Mouse (Mus musculus) forebrain, embryonic 13.5 days (tissue): ENCODE data around the gene B2m. TPM values are rescaled to one million over a fixed set of nuclear protein-coding genes. Genes with fewer than 3 reads are reported as not detected.

Experiments
- ATAC-seq: fragments of 200-750 bp; cut with Nextera tagmentation; 2 replicates; pipeline ENCODE4 v1.8.0; 2017
- H3K27ac ChIP-seq: fragments of 300-500 bp; sonication (generic); 2 replicates; pipeline ENCODE4 v1.5.1; 2015; ENCODE audit warnings: inconsistent platforms, mild to moderate bottlenecking, moderate library complexity
- H3K27me3 ChIP-seq: fragments of 300-500 bp; sonication (generic); 2 replicates; pipeline ENCODE4 v1.6.1; 2015; ENCODE audit warnings: mild to moderate bottlenecking, inconsistent platforms
- H3K36me3 ChIP-seq: fragments of 300-500 bp; sonication (generic); 2 replicates; pipeline ENCODE4 v1.6.1; 2015; ENCODE audit warnings: mild to moderate bottlenecking, inconsistent platforms; ENCODE audit not compliant: poor library complexity, severe bottlenecking
- H3K4me1 ChIP-seq: fragments of 300-500 bp; sonication (generic); 2 replicates; pipeline ENCODE4 v1.6.1; 2015; ENCODE audit warnings: inconsistent platforms
- H3K4me2 ChIP-seq: fragments of 300-500 bp; sonication (generic); 2 replicates; pipeline ENCODE4 v1.6.1; 2015; ENCODE audit warnings: inconsistent platforms, mild to moderate bottlenecking, moderate library complexity
- H3K4me3 ChIP-seq: fragments of 300-500 bp; sonication (generic); 2 replicates; pipeline ENCODE4 v1.5.1; 2015; ENCODE audit warnings: mild to moderate bottlenecking, inconsistent platforms
- H3K9ac ChIP-seq: fragments of 300-500 bp; sonication (generic); 2 replicates; pipeline ENCODE4 v1.6.1; 2015; ENCODE audit warnings: mild to moderate bottlenecking, inconsistent platforms
- H3K9me3 ChIP-seq: fragments of 300-500 bp; sonication (generic); replicated peaks from 2 replicates; pipeline ENCODE4 v1.6.1; 2016; ENCODE audit warnings: inconsistent platforms
- WGBS: fragments of 180-500 bp; shearing (Covaris S2); methylation state at CpG from one replicate; pipeline ENCODE4 v1.1.7; 2015; 5-methylcytosine and 5-hydroxymethylcytosine counted together
- polyA plus RNA-seq: library from polyadenylated mRNA; unstranded; fragments of >200 nt; fragmentation: Nextera tagmentation; extraction: Ambion mirVana; gene quantifications from 2 replicates; pipeline ENCODE4 v1.2.1, GENCODE M21; 2015

The B2m gene
- polyA plus RNA-seq, 1 experiment from 2014 or later: 70.8 TPM

DNA sequence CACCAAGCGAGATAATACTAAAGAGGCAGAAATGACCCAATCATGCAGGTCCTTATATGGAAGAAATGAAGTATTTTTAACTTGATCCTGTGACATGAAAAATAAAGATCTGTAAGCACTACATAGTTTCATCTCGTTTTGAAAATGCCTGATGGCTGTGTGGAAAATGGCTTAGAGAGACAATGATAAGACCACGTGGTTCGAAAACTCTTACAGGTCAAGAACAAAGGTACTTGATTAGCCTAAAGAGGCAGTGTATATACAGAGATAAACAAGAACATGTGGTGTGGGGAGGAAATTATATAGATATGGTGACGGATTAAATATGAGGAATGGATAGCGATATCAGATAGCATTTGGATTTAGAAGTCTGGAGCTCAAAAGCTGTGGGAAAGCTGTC, 23.8 kb downstream of the B2m start:
- Histone ChIP-seq H3K9ac (no peak overlapping the region), H3K4me1 (no peaks in the 10 kb centered on the region), H3K27ac (no peak overlapping the region), H3K36me3 (no peaks in the 10 kb centered on the region), H3K27me3 (no peaks in the 10 kb centered on the region), H3K4me2 (no peak overlapping the region), H3K4me3 (no peak overlapping the region), H3K9me3 (no peaks in the 10 kb centered on the region)
- 89% methylated on average over 6 of the region's 6 CpGs for WGBS
- ATAC-seq: no peak

DNA sequence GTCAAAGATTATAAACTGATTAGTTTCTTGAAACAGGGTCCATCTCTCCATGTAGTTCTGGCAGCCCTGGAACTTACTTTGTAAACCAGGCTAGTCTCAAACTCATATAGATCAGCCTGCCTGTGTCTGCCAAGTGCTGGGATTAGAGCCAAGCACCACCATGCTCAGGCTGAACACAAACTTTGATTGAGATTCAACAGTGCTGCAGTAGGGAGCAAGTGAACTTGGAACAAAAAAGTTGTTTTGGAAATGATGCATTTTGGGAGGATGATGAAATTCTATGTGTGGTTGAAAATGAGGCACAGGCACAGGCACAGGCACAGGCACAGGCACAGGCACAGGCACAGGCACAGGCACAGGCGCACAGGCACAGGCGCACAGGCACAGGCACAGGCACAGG, 24.7 kb downstream of the B2m start:
- Histone ChIP-seq H3K4me3 (no peak overlapping the region), H3K4me2 (no peak overlapping the region), H3K9me3 (no peaks in the 10 kb centered on the region), H3K36me3 (no peaks in the 10 kb centered on the region), H3K27me3 (no peaks in the 10 kb centered on the region), H3K9ac (no peak overlapping the region), H3K27ac (no peak overlapping the region), H3K4me1 (no peaks in the 10 kb centered on the region)
- no peak for ATAC-seq
- 88% methylated on average over 2 of the region's 2 CpGs for WGBS

DNA sequence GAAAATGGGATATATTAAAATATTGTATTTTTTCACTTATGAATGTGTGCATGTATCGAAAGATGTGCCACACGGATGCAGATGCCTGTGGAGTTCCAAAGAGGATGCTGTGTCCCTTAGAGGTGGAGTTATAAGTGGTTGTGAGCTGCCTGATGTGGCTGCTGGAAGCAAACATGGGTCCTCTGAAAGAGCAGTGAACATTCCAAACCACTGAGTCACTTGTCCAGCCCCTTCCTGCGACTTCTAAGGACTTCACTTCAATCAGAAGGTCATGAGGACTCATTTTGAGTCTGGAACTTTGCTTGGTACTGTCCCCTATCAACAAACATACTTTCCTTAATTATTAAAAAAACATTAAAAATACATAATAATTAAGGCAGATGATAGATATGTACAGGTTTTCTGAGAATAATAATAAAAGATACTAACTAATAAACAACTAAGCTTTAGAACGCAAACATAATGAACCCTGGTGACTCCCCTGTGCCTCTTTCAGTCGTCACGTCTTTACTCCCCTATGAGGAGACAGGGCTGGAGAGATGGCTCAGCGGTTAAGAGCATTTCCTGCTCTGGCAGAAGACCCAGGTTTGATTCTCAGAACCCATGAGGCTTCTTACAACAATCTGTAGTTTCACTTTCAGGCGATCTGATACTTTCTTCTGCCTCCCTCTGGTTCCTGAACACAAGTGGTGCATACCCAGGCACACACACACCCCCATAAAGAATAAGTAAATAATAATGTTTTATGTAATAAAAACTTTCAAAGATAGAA, 32.8 kb downstream of the B2m start:
- Histone ChIP-seq H3K4me2 (no peak overlapping the region), H3K9me3 (no peaks in the 10 kb centered on the region), H3K9ac (no peak overlapping the region), H3K27ac (no peak overlapping the region), H3K36me3 (no peaks in the 10 kb centered on the region), H3K4me3 (no peak overlapping the region), H3K27me3 (no peaks in the 10 kb centered on the region), H3K4me1 (no peaks in the 10 kb centered on the region)
- WGBS: 82% methylated on average over 8 of the region's 8 CpGs
- ATAC-seq: no peak

DNA sequence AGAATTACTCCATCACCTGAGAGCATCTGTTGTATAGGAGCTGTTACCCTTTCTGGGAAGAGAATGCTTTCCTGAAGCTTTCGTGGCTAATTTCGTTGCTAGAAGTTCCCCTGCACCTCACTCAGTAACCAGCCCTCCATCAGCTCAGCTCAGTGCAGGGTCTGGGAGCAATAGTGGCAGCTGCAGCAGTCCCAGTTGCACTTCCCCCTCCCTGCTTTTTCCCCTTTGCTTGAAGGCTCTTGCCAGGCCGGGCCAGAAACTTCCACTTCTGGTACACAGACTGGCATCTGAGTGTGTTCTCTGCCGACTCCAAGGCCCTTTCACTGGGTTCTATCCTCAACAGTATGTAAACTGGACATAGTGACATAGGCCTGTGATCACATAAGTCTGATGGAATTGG, 37.6 kb downstream of the B2m start:
- Histone ChIP-seq H3K27ac (no peak overlapping the region), H3K9ac (no peak overlapping the region), H3K9me3 (no peaks in the 10 kb centered on the region), H3K4me2 (no peak overlapping the region), H3K27me3 (no peaks in the 10 kb centered on the region), H3K4me1 (no peaks in the 10 kb centered on the region), H3K4me3 (no peak overlapping the region), H3K36me3 (no peaks in the 10 kb centered on the region)
- WGBS: 83% methylated on average over 4 of the region's 4 CpGs
- ATAC-seq: no peak

DNA sequence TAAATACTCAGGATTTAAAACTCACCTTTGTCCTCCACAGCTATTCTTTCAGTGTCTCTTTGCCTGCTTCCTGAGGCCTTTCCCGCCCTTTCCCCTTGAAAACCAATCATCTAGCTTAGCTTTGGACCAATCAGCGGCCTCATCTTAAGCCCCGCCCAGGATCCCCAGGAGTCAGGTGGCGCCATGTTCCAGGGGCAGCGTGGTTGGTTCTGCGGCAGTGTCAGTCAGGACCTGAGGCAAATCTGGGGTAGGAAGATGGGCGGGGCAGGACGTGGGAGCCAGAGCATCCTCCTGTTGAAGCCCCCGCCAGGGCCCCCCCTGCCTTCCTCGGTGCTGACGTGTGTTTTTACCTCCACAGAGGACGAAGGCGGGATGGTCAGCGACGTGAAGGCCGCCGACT, 38.6 kb downstream of the B2m start, which contains the start of the genes Patl2 and Terb2:
Gene Patl2, minus strand, starts transcription at position 84 of the 400 bp plus-strand sequence.
Gene Terb2, plus strand, starts transcription at position 167 of the 400 bp plus-strand sequence.
- 85% methylated on average over 17 of the region's 17 CpGs for WGBS
- no peaks in the 10 kb centered on the region for H3K4me1 ChIP-seq
- no peak within 1 kb of the TSS for H3K4me3 ChIP-seq
- H3K4me2 ChIP-seq: no peak within 1 kb of the TSS
- no peak within 1 kb of the TSS for H3K9ac ChIP-seq
- H3K27me3 ChIP-seq: no peaks in the 10 kb centered on the region
- H3K27ac ChIP-seq: no peak within 1 kb of the TSS
- no peaks in the 10 kb centered on the region for H3K9me3 ChIP-seq
- H3K36me3 ChIP-seq: no peaks in the 10 kb centered on the region
- no peak for ATAC-seq

DNA sequence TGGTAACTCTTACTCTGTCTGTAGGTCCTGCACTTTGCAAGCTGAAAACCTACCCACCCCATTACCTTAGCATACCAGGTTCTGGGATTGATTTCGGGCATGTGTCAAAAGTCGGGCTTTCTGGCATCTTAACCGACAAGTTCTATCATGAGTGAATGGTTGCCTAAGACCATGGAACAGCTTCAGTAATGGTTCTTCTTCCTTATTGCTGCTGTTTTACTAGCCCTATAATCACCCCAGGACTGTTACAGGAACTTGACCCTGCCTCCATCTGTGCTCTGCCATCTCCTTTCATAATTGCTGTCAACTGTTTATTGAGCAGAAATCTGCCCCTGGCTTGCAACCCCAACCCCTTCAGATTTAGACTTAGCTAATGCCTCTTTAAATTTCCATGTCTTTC, 39.3 kb downstream of the B2m start:
- Histone ChIP-seq H3K4me3 (no peak overlapping the region), H3K36me3 (no peaks in the 10 kb centered on the region), H3K4me1 (no peaks in the 10 kb centered on the region), H3K27ac (no peak overlapping the region), H3K27me3 (no peaks in the 10 kb centered on the region), H3K9me3 (no peaks in the 10 kb centered on the region), H3K9ac (no peak overlapping the region), H3K4me2 (no peak overlapping the region)
- 95% methylated on average over 3 of the region's 3 CpGs for WGBS
- no peak for ATAC-seq

DNA sequence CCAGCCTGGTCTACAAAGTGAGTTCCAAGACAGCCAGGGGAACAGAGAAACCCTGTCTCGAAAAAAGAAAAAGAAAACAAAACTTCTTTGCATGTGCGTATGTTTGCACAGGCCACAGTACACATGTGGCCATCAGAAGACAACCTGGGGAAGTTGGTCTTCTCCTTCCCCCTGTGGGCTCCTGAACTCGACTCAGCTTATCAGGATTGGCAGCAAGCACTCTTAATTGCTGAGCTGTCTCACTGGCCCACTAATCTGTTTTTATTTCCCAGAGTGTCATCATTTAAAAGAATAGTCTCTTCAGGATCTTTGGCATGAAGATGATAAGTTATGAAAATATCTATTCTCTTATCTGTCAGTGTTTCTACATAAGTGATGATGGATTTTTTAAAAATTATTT, 44.4 kb downstream of the B2m start:
- H3K4me2 ChIP-seq: no peak overlapping the region
- H3K36me3 ChIP-seq: no peaks in the 10 kb centered on the region
- no peaks in the 10 kb centered on the region for H3K4me1 ChIP-seq
- no peaks in the 10 kb centered on the region for H3K27me3 ChIP-seq
- WGBS: 79% methylated on average over 3 of the region's 3 CpGs
- H3K9ac ChIP-seq: no peak overlapping the region
- H3K9me3 ChIP-seq: no peaks in the 10 kb centered on the region
- H3K4me3 ChIP-seq: no peak overlapping the region
- H3K27ac ChIP-seq: no peak overlapping the region
- no peak for ATAC-seq

DNA sequence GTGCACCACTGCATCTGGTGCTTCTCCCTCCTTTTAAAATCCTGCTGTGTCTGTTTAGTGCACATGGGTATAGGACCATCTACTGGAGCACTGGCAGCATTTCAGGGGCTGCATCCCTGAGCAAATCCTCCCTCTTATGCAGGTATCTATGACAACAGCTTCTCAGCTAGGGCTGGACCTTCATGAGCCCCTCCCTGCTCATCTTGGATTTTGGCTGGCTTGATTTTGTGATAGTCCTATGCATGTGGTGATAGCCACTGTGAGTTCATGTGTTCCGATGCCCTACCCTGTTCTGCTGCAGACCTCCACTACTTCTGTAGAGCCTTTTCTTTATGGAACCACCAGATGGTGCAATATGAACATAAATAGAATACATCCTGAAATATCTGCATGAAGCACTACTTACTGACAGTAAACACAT, 47.0 kb downstream of the B2m start:
- Histone ChIP-seq H3K9me3 (no peaks in the 10 kb centered on the region), H3K27ac (no peak overlapping the region), H3K9ac (no peak overlapping the region), H3K27me3 (no peaks in the 10 kb centered on the region), H3K4me3 (no peak overlapping the region), H3K4me1 (no peaks in the 10 kb centered on the region), H3K36me3 (no peaks in the 10 kb centered on the region), H3K4me2 (no peak overlapping the region)
- peak; percentile 73 for ATAC-seq
- WGBS: 48% methylated on average over 1 of the region's 1 CpGs

DNA sequence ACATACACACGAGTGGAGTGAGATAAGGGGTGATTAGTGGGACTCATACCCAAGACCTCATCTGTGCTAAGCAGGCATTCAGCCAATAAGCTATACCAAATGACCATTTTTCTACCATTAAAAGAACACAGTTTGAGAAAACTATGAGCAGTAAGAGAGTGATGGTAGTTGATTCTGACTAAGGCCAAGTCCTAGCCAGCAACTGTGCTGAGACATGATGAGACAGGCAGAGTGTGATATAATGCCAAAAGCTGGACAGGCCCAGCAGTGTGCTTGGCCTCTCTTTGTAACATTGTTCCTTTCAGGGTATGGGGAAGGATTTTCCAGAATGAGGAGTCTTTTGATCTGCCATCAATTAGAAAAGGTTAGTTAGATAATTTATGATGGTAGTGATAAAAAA, 54.0 kb downstream of the B2m start:
- H3K36me3 ChIP-seq: no peaks in the 10 kb centered on the region
- no peaks in the 10 kb centered on the region for H3K4me1 ChIP-seq
- H3K9ac ChIP-seq: no peak overlapping the region
- no peak overlapping the region for H3K4me3 ChIP-seq
- no peaks in the 10 kb centered on the region for H3K9me3 ChIP-seq
- 88% methylated on average over 1 of the region's 1 CpGs for WGBS
- H3K4me2 ChIP-seq: no peak overlapping the region
- H3K27ac ChIP-seq: no peak overlapping the region
- no peak for ATAC-seq
- H3K27me3 ChIP-seq: no peaks in the 10 kb centered on the region

Other genes starting within 250 kb of the B2m start
- gene Ctdspl2, start 191.7 kb upstream of the B2m start, polyA plus RNA-seq: 55.7 and 59.9 TPM in 2 replicates
- gene Mageb3, start 191.6 kb upstream of the B2m start, polyA plus RNA-seq: 0.77 and 0.79 TPM in 2 replicates
- 12.4 and 12.5 TPM in 2 replicates for gene Eif3j1, start 119.1 kb upstream of the B2m start, polyA plus RNA-seq
- gene Spg11, start 29.3 kb upstream of the B2m start, polyA plus RNA-seq: 8.5 and 10.5 TPM in 2 replicates
- not detected in 2 replicates for gene Trim69, start 13.0 kb downstream of the B2m start, polyA plus RNA-seq
- gene Patl2, start 38.5 kb downstream of the B2m start, polyA plus RNA-seq: not detected in 2 replicates
- not detected in 2 replicates for gene Terb2, start 38.6 kb downstream of the B2m start, polyA plus RNA-seq
- gene Sord, start 87.1 kb downstream of the B2m start, polyA plus RNA-seq: 18.8 and 19.8 TPM in 2 replicates
- not detected in 2 replicates for gene Duox2, start 150.8 kb downstream of the B2m start, polyA plus RNA-seq
- not detected in 2 replicates for gene Duoxa2, start 151.2 kb downstream of the B2m start, polyA plus RNA-seq
- gene Duoxa1, start 166.0 kb downstream of the B2m start, polyA plus RNA-seq: not detected in 2 replicates
- 0.04 TPM in 1 of 2 replicates, not detected in the other for gene Duox1, start 168.0 kb downstream of the B2m start, polyA plus RNA-seq
- 6.2 and 6.8 TPM in 2 replicates for gene Shf, start 221.5 kb downstream of the B2m start, polyA plus RNA-seq